Mouse (Mus musculus) erythroblast, adult 5-6 weeks (primary cell): ENCODE results near the gene Cracr2b. TPM values are rescaled to one million over a fixed set of nuclear protein-coding genes. Genes with fewer than 3 reads are reported as not detected.
A peak's percentile ranks its signal among the peaks of the same experiment; 100 is the strongest.

ENCODE experiments used
- ATAC-seq: replicated peaks from 2 replicates; pipeline ENCODE4 v1.8.0; 2016; ENCODE audit warnings: moderate number of reproducible peaks, mild to moderate bottlenecking, moderate TSS enrichment, inconsistent platforms; ENCODE audit not compliant: poor library complexity, low FRiP score, severe bottlenecking
- total RNA-seq, 2 experiments: library from RNA; stranded (forward) in 1 of 2; stranded (reverse) in 1 of 2; fragments of 150-400 nt in 1 of 2; fragments of 200-764, 138-1000 nt in 1 of 2; gene quantifications; 2 replicates each; pipeline versions ENCODE4 v1.2.3 to v1.2.4; 2015 to 2017; ENCODE audit warnings: low replicate concordance in 2 of 2

Cracr2b gene
- total RNA-seq, 2 experiments from 2014 or later: 0.77 TPM; not detected in 1

- peak; percentile 41 for ATAC-seq
Measured at GRCm38 (mm10) chr7:141481498-141482401, 20.9 kb downstream of the Cracr2b start.

GRCm38 (mm10) chr7:141482531-141483024 is 21.7 kb downstream of the Cracr2b start:
- ATAC-seq: no peak

- ATAC-seq: no peak
Measured at GRCm38 (mm10) chr7:141483114-141483653, 22.3 kb downstream of the Cracr2b start.

GRCm38 (mm10) chr7:141484186-141485120 is 23.6 kb downstream of the Cracr2b start:
- no peak for ATAC-seq

- no peak for ATAC-seq
Measured at GRCm38 (mm10) chr7:141485186-141485585, 24.3 kb downstream of the Cracr2b start.

- no peak for ATAC-seq
Measured at GRCm38 (mm10) chr7:141485606-141486005, 24.7 kb downstream of the Cracr2b start.

- ATAC-seq: no peak
Measured at GRCm38 (mm10) chr7:141486239-141486638, 25.3 kb downstream of the Cracr2b start.

GRCm38 (mm10) chr7:141487141-141487540 is 26.2 kb downstream of the Cracr2b start:
- ATAC-seq: no peak

GRCm38 (mm10) chr7:141491151-141491550 is 30.3 kb downstream of the Cracr2b start:
- ATAC-seq: peak; percentile 78

- no peak for ATAC-seq
Measured at GRCm38 (mm10) chr7:141492738-141493137, 31.8 kb downstream of the Cracr2b start.

GRCm38 (mm10) chr7:141493729-141494128 is 32.8 kb downstream of the Cracr2b start:
- ATAC-seq: no peak

GRCm38 (mm10) chr7:141495379-141495778 is 34.5 kb downstream of the Cracr2b start:
- ATAC-seq: no peak

GRCm38 (mm10) chr7:141495940-141496339 is 35.0 kb downstream of the Cracr2b start:
- no peak for ATAC-seq

GRCm38 (mm10) chr7:141497600-141497999 is 36.7 kb downstream of the Cracr2b start:
- ATAC-seq: no peak

GRCm38 (mm10) chr7:141501820-141502555 is 41.1 kb downstream of the Cracr2b start:
- peak; percentile 55 for ATAC-seq

- ATAC-seq: no peak; the same call in 1 of the 2 replicates
Measured at GRCm38 (mm10) chr7:141502556-141502905, 41.6 kb downstream of the Cracr2b start.

GRCm38 (mm10) chr7:141506278-141506677 is 45.4 kb downstream of the Cracr2b start:
- ATAC-seq: peak; percentile 39

- peak; percentile 10; the same call in 1 of the 2 replicates for ATAC-seq
Measured at GRCm38 (mm10) chr7:141508160-141508559, 47.3 kb downstream of the Cracr2b start.

- no peak for ATAC-seq
Measured at GRCm38 (mm10) chr7:141510196-141510595, 49.3 kb downstream of the Cracr2b start.
